Mouse (Mus musculus): Measurements from ENCODE around the gene Gm17521. TPM values are rescaled to one million over a fixed set of nuclear protein-coding genes. Genes with fewer than 3 reads are reported as not detected.
"Not testable (repeated sequence)": the region's sequence is repeated elsewhere in the genome, so short reads cannot be mapped to it uniquely, and the experiment has no call there.

The Gm17521 gene
- not detected in 2 replicates for polyA plus RNA-seq (2014; fragmentation: Nextera tagmentation; extraction: Ambion mirVana)

GRCm38 (mm10) chrX:123029569-123029968 lies at the start of gene Gm17521:
Gene Gm17521 (minus strand): TSS chrX:123029669.
- H3K9me3 ChIP-seq (ENCODE audit: control insufficient read depth, low read depth, low read length); H3K4me2 ChIP-seq (replicated peaks; ENCODE audit: low read depth, low read length); H3K4me3 ChIP-seq (ENCODE audit: low read depth, low read length); ATAC-seq (ENCODE audit: insufficient number of reproducible peaks, insufficient read depth, low FRiP score, low read depth); H3K27ac ChIP-seq (ENCODE audit: low read length); H3K4me1 ChIP-seq (ENCODE audit: control insufficient read depth, insufficient read depth, low read length); H3K27me3 ChIP-seq (ENCODE audit: control insufficient read depth, insufficient read depth, low read length); H3K36me3 ChIP-seq (ENCODE audit: control insufficient read depth, insufficient read depth, low read length); H3K9ac ChIP-seq (replicated peaks; ENCODE audit: low read depth, low read length): not testable (repeated sequence)
- WGBS = 61% methylated on average over 1 of the region's 1 CpGs

GRCm38 (mm10) chrX:123043956-123044355 lies 14.5 kb upstream of the Gm17521 start:
- Histone ChIP-seq H3K4me2 (replicated peaks; ENCODE audit: low read depth, low read length) (no peak overlapping the region), H3K9me3 (ENCODE audit: control insufficient read depth, low read depth, low read length) (no peaks in the 10 kb centered on the region), H3K36me3 (ENCODE audit: control insufficient read depth, insufficient read depth, low read length) (no peaks in the 10 kb centered on the region), H3K27me3 (ENCODE audit: control insufficient read depth, insufficient read depth, low read length) (no peaks in the 10 kb centered on the region), H3K4me1 (ENCODE audit: control insufficient read depth, insufficient read depth, low read length) (no peaks in the 10 kb centered on the region), H3K4me3 (ENCODE audit: low read depth, low read length) (no peak overlapping the region), H3K9ac (replicated peaks; ENCODE audit: low read depth, low read length) (no peak overlapping the region), H3K27ac (ENCODE audit: low read length) (no peak overlapping the region)
- ATAC-seq (ENCODE audit: insufficient number of reproducible peaks, insufficient read depth, low FRiP score, low read depth) = no peak

GRCm38 (mm10) chrX:123043516-123043915 lies 14.0 kb upstream of the Gm17521 start:
- Histone ChIP-seq H3K4me1 (ENCODE audit: control insufficient read depth, insufficient read depth, low read length) (no peaks in the 10 kb centered on the region), H3K4me3 (ENCODE audit: low read depth, low read length) (no peak overlapping the region), H3K9ac (replicated peaks; ENCODE audit: low read depth, low read length) (no peak overlapping the region), H3K36me3 (ENCODE audit: control insufficient read depth, insufficient read depth, low read length) (no peaks in the 10 kb centered on the region), H3K4me2 (replicated peaks; ENCODE audit: low read depth, low read length) (no peak overlapping the region), H3K27ac (ENCODE audit: low read length) (no peak overlapping the region), H3K9me3 (ENCODE audit: control insufficient read depth, low read depth, low read length) (no peaks in the 10 kb centered on the region), H3K27me3 (ENCODE audit: control insufficient read depth, insufficient read depth, low read length) (no peaks in the 10 kb centered on the region)
- 66% methylated on average over 4 of the region's 4 CpGs for WGBS
- no peak for ATAC-seq (ENCODE audit: insufficient number of reproducible peaks, insufficient read depth, low FRiP score, low read depth)

Other genes starting within 250 kb of the Gm17521 start
- gene Cldn34c1, start 73.8 kb upstream of the Gm17521 start, polyA plus RNA-seq (2014; fragmentation: Nextera tagmentation; extraction: Ambion mirVana) = 10.4 and 15.9 TPM in 2 replicates
- gene Srsx, start 192.8 kb upstream of the Gm17521 start, polyA plus RNA-seq (2014; fragmentation: Nextera tagmentation; extraction: Ambion mirVana) = not detected in 2 replicates
- gene Gm17577, start 217.2 kb upstream of the Gm17521 start, polyA plus RNA-seq (2014; fragmentation: Nextera tagmentation; extraction: Ambion mirVana) = not detected in 2 replicates

Data from stomach, embryonic 14.5 days (tissue).